Mouse (Mus musculus): ENCODE data around the gene Tbata.
A peak's percentile ranks its signal among the peaks of the same experiment; 100 is the strongest.

Gene Tbata

DNA sequence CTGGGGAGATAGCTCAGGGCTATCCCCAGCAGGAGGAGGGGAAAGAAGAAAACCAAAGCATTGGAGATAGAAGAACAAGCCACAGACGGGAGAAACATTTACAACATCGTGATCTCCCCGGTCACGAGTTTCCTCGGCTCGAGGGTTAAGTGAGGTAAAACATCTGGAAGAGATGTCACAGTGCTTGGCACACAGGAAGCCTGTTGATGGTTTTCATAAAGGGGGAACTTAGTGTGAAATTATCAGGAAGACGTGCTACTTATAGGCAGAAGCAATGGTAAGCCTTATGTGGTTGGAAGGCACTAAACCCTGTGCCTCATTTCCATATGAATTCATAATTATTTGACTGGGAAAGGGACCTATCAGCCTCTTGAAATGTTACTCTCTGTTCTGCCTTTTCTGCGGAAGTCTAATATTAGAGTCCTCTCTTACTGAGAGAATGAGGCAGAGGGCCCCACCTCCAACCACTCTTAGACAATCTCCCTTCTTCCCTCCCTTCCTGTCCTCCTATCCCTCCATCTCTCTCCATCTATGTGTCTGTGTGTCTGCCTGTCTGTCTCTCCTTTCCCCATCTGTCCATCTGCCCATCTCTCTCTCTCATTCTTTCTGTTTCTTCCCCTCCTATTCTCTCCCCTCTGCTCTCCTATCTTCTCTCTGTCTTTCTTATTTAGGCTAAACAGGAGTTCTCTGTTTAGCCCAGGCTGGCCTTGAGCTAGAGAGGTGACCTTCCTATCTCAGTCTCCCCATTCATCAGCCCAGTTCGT lies 4.2 kb upstream of the Tbata start:
- DNase-seq (ENCODE audit: low spot score), result no peak

GRCm38 (mm10) chr10:61168393-61168792 lies 3.4 kb upstream of the Tbata start:
- DNase-seq (ENCODE audit: low spot score), result no peak

DNA sequence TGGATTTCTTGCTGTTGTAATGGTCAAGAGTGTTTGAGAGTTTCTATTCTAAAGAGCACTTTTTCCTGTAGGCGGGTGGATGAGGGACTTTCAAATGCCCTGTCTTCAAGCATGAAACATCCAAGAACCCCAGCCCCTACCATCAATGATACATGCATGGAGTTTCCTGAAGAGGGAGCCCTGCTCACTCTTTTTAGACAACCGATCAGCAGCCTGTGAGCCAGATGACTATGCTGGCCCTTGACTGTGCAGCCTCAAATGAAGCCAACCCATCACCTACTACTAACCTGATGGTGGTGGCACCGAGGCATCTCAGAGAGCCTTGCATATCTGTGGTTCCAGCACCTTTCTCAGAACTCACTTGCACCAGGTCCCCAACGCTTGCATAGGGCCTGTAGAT lies 742 bp downstream of the Tbata start:
- no peak for DNase-seq (ENCODE audit: low spot score)

DNA sequence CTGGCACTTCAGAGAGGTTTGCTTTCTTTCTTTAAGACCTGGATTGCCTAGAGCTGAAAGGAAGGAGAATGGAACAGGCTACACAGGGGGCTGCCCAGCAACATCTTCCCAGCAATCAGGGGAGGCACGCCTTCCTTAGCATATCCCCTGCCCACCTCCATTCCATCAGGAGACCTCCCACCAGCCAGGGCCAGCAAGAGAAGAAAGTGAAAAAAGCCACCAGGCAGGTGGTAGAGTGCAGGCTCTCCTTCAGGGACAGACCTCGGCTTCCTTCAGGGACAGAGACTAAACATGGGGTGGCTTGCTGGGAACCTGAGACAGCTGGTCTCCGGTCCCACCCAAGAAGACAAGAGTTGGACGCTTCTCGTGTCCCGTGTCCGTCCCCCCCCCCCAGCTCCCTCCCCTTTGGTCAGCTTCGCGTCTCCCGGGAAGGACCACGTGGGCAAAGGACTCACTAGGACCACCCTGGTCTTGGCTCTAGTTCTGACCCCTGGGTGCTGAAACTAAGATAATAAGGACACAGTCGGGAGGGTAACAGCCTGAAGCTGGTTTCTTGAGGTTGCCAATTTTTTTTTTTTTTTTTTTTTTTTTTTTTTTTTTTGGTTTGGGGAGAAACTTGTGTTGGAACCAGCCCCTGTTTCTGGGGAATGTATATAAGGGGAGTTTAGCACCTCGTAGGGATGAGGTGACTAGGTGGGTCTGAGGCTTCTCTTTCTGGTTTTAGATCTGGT lies 3.1 kb downstream of the Tbata start:
- DNase-seq (ENCODE audit: low spot score), result no peak

DNA sequence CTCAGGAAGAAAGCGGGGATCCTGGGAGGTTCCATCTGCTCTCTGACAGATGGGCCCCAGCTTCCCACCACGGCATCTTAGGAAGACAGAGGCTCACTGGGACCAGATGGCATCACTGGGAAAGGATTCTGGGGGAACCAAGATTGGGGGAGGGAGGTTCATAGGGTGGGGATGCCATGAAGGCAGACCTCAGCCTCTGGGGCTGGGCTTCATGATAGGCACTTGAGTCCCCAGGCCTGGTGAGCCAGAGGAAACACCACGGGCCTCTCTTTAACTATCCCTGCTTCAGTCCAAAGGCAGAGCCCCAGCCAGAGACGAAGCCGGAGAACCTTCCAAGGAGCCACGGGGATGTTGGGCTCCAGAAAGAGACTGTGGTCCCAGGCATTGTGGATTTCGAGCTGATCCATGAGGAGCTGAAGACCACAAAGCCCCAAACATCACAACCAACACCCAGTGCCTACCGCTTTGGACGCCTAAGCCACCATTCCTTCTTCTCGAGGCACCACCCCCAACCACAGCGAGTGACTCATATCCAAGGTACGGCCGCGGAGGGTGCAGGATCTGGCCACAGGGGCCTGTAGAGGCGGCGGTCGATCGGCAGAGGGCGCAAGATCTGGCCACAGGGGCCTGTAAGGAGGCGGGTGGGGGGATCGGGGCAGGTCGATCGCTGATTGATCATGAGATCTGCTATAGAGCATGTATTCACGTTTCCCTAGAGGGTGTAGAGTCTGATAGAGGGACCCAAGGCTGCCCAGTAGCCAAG lies 3.9 kb downstream of the Tbata start:
- peak; percentile 27 for DNase-seq (ENCODE audit: low spot score)

GRCm38 (mm10) chr10:61176221-61176790 lies 4.6 kb downstream of the Tbata start:
- no peak for DNase-seq (ENCODE audit: low spot score)

DNA sequence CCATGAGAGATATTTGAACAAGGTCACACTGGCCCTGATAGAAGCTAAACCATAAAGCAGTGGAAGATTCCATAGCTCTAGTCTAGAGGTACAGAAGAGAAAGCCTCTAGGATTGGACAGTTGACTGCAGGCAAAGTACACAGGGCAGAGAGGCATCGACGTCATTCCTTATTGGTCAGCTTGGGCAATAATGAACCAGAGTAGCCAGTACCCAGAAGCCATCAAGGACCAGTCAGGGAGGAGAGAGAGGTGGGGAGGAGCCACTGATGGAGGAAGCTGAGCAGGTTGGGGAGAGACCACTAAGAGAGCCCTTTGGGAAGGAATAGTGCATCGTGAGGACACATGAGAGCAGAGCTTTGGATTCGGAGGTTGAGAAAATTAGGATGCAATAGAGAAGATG lies 6.0 kb downstream of the Tbata start:
- no peak for DNase-seq (ENCODE audit: low spot score)

DNA sequence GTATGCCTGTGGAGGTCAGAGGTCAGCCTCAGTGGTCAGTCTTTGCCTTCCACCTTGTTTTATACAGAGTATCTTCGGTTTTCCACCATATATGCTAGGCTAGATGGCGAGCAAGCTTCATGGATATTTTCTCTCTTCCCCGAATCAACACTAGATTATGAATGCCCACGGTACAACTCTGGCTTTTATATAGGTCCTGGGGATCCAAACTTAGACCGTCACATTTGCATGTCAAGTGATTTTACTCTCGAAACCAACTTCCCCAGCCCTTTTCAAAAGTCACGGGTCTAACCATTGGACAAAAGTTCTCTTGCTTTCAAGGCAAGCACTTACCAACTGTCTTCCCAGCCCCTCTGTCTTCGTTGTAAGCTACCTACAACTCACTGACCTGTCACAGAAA lies 6.9 kb downstream of the Tbata start:
- no peak for DNase-seq (ENCODE audit: low spot score)

DNA sequence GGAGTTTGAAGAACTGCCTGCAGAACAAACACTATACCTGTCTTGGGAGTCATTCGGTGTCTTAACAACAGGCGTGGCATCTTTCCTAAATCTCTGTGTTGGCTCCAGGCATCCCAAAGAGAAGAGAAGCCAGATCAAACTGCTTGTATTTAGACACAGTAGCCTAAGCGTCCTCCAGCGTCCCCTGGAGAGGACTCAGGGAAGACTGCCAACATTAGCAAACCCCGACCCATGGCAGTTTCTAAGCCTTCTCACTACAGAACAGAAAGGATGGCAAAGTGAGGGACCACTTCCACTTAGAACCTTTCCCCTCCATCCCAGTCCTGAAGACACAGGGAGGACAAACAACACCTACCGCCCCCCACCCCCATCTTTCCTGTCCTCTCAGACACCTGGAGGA lies 8.2 kb downstream of the Tbata start:
- DNase-seq (ENCODE audit: low spot score), result no peak

DNA sequence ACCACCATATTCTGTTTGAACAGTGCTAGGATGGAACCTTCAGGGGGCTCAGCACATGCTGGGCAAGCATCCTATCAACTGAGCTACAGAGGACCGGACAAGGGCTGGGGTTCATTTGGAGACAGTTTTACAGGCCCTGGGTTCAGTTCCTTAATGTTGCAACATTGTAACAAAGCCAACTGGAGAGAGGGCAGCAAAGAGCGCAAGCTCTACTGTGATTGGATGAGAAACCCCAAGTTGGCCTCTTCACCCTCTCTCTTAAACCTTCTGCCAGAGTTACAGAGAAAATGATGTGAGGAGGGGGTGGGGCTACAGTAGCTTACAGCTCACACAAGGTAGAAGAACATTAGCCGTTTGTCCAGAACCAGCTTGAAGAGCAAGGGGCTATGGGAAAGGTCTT lies 15.2 kb downstream of the Tbata start:
- DNase-seq (ENCODE audit: low spot score), result no peak

- DNase-seq (ENCODE audit: low spot score), result no peak
Measured at GRCm38 (mm10) chr10:61188010-61188409, 16.3 kb downstream of the Tbata start.

- no peak for DNase-seq (ENCODE audit: low spot score)
Measured at GRCm38 (mm10) chr10:61194611-61195010, 22.9 kb downstream of the Tbata start.

- DNase-seq (ENCODE audit: low spot score), result no peak
Measured at GRCm38 (mm10) chr10:61195216-61195615, 23.5 kb downstream of the Tbata start.

- DNase-seq (ENCODE audit: low spot score), result no peak
Measured at GRCm38 (mm10) chr10:61195718-61196291, 24.1 kb downstream of the Tbata start.

DNA sequence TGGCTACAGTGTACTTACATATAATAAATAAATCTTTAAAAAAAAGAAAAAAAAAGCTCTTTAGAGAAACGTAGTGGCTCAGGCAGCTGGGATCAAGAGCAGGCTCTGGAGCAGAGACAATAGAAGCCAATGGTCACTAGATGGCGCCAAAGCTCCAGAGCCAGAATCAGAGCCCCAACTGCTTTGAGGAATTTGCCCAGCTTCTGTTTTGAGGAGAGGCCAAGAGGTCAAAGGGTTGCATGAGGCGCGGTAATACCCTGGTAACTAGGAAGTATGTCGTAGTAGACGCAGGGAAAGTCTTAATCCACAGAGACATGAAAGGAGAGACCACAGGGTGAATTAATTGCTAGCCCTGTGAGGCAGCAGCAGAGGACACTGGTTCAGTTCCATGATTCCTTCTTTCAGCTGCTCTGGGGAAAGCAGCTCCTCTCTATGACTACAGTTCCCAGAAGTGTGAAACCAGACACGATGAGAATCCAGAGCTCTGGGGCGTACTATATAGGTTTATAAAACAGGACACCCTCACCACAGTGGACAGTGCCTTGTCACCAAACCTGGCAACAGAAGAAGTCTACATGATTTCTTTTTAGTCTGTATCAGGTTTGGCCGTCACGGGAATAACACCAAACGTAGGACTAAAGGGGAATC lies 27.9 kb downstream of the Tbata start:
- DNase-seq (ENCODE audit: low spot score), result peak; percentile 47

GRCm38 (mm10) chr10:61200232-61200820 lies 28.6 kb downstream of the Tbata start:
- no peak for DNase-seq (ENCODE audit: low spot score)

GRCm38 (mm10) chr10:61200998-61201397 lies 29.2 kb downstream of the Tbata start:
- no peak for DNase-seq (ENCODE audit: low spot score)

GRCm38 (mm10) chr10:61201596-61202318 lies 30.0 kb downstream of the Tbata start:
- no peak for DNase-seq (ENCODE audit: low spot score)

DNA sequence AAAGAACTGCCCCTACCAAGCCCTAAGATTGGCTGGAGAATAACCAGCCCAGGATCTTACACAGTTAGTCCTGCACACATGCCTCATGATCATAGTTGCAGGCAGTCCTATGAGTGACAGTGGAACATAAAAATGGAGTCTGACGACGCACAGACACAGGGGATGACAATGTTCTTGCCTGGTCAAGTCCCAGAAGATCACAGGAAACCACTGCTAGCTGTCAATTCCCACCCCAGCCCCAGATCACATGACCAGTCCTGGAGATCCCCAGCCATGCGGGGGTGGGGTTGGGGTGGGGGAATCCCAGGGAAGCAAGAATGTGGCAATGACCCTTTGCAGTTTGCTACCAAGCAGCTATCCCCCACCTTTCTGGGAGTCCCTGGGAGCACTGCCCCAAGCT lies 32.2 kb downstream of the Tbata start:
- DNase-seq (ENCODE audit: low spot score), result no peak

DNA sequence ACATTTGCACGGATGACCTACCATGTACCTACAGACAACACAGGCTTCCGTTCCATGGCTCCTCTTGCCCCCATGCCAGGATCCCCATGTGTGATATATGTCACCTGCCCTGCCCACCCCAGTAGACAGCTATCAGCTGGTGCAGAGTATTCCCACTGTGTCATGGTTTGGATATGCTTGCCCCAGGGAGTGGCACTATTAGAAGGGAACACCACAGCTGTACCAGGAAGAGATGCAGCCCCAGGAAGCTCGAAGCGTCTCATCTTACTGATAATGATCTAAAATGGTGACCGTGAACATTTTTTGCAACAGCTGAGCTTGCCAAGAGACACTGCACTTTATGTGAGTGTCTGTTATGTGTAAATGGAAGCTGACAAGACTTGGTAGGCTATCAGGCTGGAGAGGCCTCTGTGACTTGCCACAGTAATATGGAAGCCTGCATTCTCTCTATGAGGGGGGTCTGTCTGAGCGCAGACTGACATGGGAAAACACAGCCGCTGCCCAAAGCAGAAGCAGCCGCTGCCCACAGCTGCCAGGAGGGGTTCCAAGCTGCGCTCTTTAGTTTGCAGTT lies 36.4 kb downstream of the Tbata start:
- no peak for DNase-seq (ENCODE audit: low spot score)
